Comparison of ENCODE assay signal across 8 mouse cellular contexts in genomic region chr6:72598791-72599557, GRCm38 (mm10). TPM values are rescaled to one million over a fixed set of nuclear protein-coding genes. Genes with fewer than 3 reads are reported as not detected.
A peak's percentile ranks its signal among the peaks of the same experiment; 100 is the strongest.
DNase-seq lines count a peak whose midpoint lies in the region; ATAC-seq and TF ChIP-seq lines count a peak whose summit lies in the region.

No protein-coding gene starts in this region.

- H3K79me2 ChIP-seq in CH12.LX (replicated peaks; ENCODE audit: control insufficient read depth, extremely low read depth, insufficient read depth, poor library complexity, severe bottlenecking): no peaks in the 10 kb centered on the region
- H3K79me2 ChIP-seq in myocyte (ENCODE audit: control insufficient read depth, insufficient read depth): no peaks in the 10 kb centered on the region

- H3K36me3 ChIP-seq in CH12.LX (replicated peaks in 1 of 2; ENCODE audit: control insufficient read depth in 1 of 2, insufficient read depth in 1 of 2, low read length in 1 of 2) (peaks cover 0 to 38% of the 10 kb centered on the region in 2 experiments), myocyte (ENCODE audit: control insufficient read depth, insufficient read depth) (no peaks in the 10 kb centered on the region)
- 0 out of 2 replicates have a peak, but pooled peaks cover 4% of the 10 kb centered on the region for H3K36me3 ChIP-seq in embryonic facial prominence, embryonic 12.5 days
- peaks cover 8% of the 10 kb centered on the region for H3K36me3 ChIP-seq in limb, embryonic 12.5 days

- H3K4me2 ChIP-seq in CH12.LX (ENCODE audit: insufficient read depth, low read depth, poor library complexity, severe bottlenecking): peak overlapping the region; percentile 39
- peak overlapping the region; percentile 64 for H3K4me2 ChIP-seq in embryonic facial prominence, embryonic 12.5 days (replicated peaks)
- H3K4me2 ChIP-seq in limb, embryonic 12.5 days: peak overlapping the region; percentile 71
- H3K4me2 ChIP-seq in myocyte (ENCODE audit: low read depth): peak overlapping the region; percentile 88

- dilution Hi-C loops in CH12.LX (cut with MboI; ENCODE audit: extremely low pct_ligation_motif_present, extremely low pct_unique_long_range_greater_than_20kb, low sequenced_read_pairs): no loop called here

- ATAC-seq in cerebellum, adult (ENCODE audit: insufficient number of reproducible peaks, low FRiP score, low TSS enrichment): 0 out of 2 replicates have a peak, but pooled peaks have one; percentile 0
- 0 out of 2 replicates have a peak, but pooled peaks have one; percentile 8 for ATAC-seq in embryonic facial prominence, embryonic 12.5 days (ENCODE audit: insufficient number of reproducible peaks, insufficient read depth, low FRiP score, low TSS enrichment)
- 0 out of 2 replicates have a peak, but pooled peaks have one; percentile 12 for ATAC-seq in limb, embryonic 12.5 days (ENCODE audit: insufficient number of reproducible peaks, insufficient read depth, low FRiP score, low TSS enrichment, low read depth)

- H3K4me3 ChIP-seq in CH12.LX (replicated peaks in 1 of 3; ENCODE audit: low read depth in 2 of 3, low read length in 2 of 3, poor library complexity in 1 of 3) (peak overlapping the region; percentile 72 to 89 (median 81)), myocyte (peak overlapping the region; percentile 49)
- peak overlapping the region; percentile 57 for H3K4me3 ChIP-seq in embryonic facial prominence, embryonic 12.5 days
- H3K4me3 ChIP-seq in limb, embryonic 12.5 days (replicated peaks): peak overlapping the region; percentile 63

- in situ Hi-C loops in CH12.LX (cut with MboI; ENCODE audit: low pct_ligation_motif_present, low pct_unique_long_range_greater_than_20kb, low sequenced_read_pairs): no loop called here

- peaks cover 6 to 36% of the 10 kb centered on the region in 2 experiments for H3K4me1 ChIP-seq in CH12.LX (ENCODE audit: control insufficient read depth in 1 of 2, insufficient read depth in 2 of 2)
- H3K4me1 ChIP-seq in embryonic facial prominence, embryonic 12.5 days: peaks cover 17% of the 10 kb centered on the region
- peaks cover 17% of the 10 kb centered on the region for H3K4me1 ChIP-seq in limb, embryonic 12.5 days (replicated peaks)

- TF ChIP-seq CTCF in CH12.LX (conservative IDR thresholded peaks at IDR 0.05 in 1 of 2, IDR thresholded peaks at IDR 0.05 in 1 of 2; ENCODE audit: low read depth in 2 of 2, low read length in 2 of 2): no peak

- no peaks in the 10 kb centered on the region for H3K9me3 ChIP-seq in CH12.LX (replicated peaks; ENCODE audit: low read length)
- H3K9me3 ChIP-seq in embryonic facial prominence, embryonic 12.5 days: no peaks in the 10 kb centered on the region
- no peaks in the 10 kb centered on the region for H3K9me3 ChIP-seq in limb, embryonic 12.5 days

- no peak for DNase-seq in cerebellum, adult 8-10 months
- no peak for DNase-seq in CH12.LX (ENCODE audit: extremely low read depth)
- DNase-seq in heart, postnatal 14 days: peak; percentile 34 to 69
- DNase-seq in embryo, embryonic 10 days (ENCODE audit: low spot score): no peak

- no peaks in the 10 kb centered on the region for H3K27me3 ChIP-seq in CH12.LX (replicated peaks)
- H3K27me3 ChIP-seq in embryonic facial prominence, embryonic 12.5 days: no peaks in the 10 kb centered on the region
- no peaks in the 10 kb centered on the region for H3K27me3 ChIP-seq in limb, embryonic 12.5 days
- H3K27me3 ChIP-seq in myocyte (ENCODE audit: control insufficient read depth, insufficient read depth, insufficient read length): no peaks in the 10 kb centered on the region

- no peak for TF ChIP-seq RAD21 in CH12.LX (IDR thresholded peaks at IDR 0.05; ENCODE audit: low read depth, low read length)

- 45% methylated on average over 12 of the region's 12 CpGs for WGBS in embryonic facial prominence, embryonic 12.5 days
- WGBS in limb, embryonic 12.5 days: 44% methylated on average over 12 of the region's 12 CpGs

- intact Hi-C loops in heart, postnatal 14 days (cut with DNase I): no loop called here

- peak overlapping the region; percentile 65 for H3ac ChIP-seq in myocyte (ENCODE audit: control insufficient read depth, insufficient read length)

- no peak overlapping the region for H3K27ac ChIP-seq in CH12.LX (ENCODE audit: insufficient read depth, low read depth)
- peak overlapping the region; percentile 51; the same call in 1 of the 2 replicates for H3K27ac ChIP-seq in embryonic facial prominence, embryonic 12.5 days
- peak overlapping the region; percentile 79 for H3K27ac ChIP-seq in limb, embryonic 12.5 days

- H3K9ac ChIP-seq in CH12.LX (ENCODE audit: insufficient read depth, low read depth): peak overlapping the region; percentile 62
- peak overlapping the region; percentile 67 for H3K9ac ChIP-seq in embryonic facial prominence, embryonic 12.5 days
- H3K9ac ChIP-seq in limb, embryonic 12.5 days (replicated peaks): peak overlapping the region; percentile 72

- no peak for TF ChIP-seq POLR2A in CH12.LX (IDR thresholded peaks at IDR 0.05; ENCODE audit: low read depth, low read length)
- TF ChIP-seq POLR2A in myocyte (IDR thresholded peaks at IDR 0.05; ENCODE audit: insufficient read length, low read depth): no peak

- no peak for TF ChIP-seq EP300 in CH12.LX (IDR thresholded peaks at IDR 0.05; ENCODE audit: low read length)

TF ChIP-seq in CH12.LX, 34 proteins besides CTCF, POLR2A, EP300 and RAD21 (continues in another document):
- no peak for TF ChIP-seq KAT2A (IDR thresholded peaks at IDR 0.05; ENCODE audit: insufficient replicate concordance, low read length)
- TF ChIP-seq USF2 (conservative IDR thresholded peaks at IDR 0.05; ENCODE audit: low read depth, low read length): no peak
- TF ChIP-seq ZC3H11A (IDR thresholded peaks at IDR 0.05; ENCODE audit: low read depth, low read length): no peak
- no peak for TF ChIP-seq ETS1 (conservative IDR thresholded peaks at IDR 0.05; ENCODE audit: low read depth, low read length)
- no peak for TF ChIP-seq POLR2AphosphoS2 (IDR thresholded peaks at IDR 0.05; ENCODE audit: low read depth, low read length)
- TF ChIP-seq MAX (IDR thresholded peaks at IDR 0.05; ENCODE audit: low read length): no peak
- TF ChIP-seq TBP (conservative IDR thresholded peaks at IDR 0.05; ENCODE audit: low read depth, low read length): no peak
- TF ChIP-seq HCFC1 (IDR thresholded peaks at IDR 0.05; ENCODE audit: low read depth, low read length): no peak
- no peak for TF ChIP-seq USF1 (IDR thresholded peaks at IDR 0.05; ENCODE audit: low read depth, low read length)
- no peak for TF ChIP-seq TCF12 (IDR thresholded peaks at IDR 0.05; ENCODE audit: low read depth, low read length)
- no peak for TF ChIP-seq CHD2 (IDR thresholded peaks at IDR 0.05; ENCODE audit: low read length)

TF ChIP-seq in myocyte, 11 proteins besides CTCF, POLR2A, EP300 and RAD21:
- no peak for TF ChIP-seq MYOG (IDR thresholded peaks at IDR 0.05; ENCODE audit: control insufficient read depth in 1 of 3, insufficient read depth in 1 of 3, insufficient read length in 2 of 3, low read depth in 2 of 3)
- TF ChIP-seq REST (IDR thresholded peaks at IDR 0.05; ENCODE audit: insufficient read depth, insufficient read length): no peak
- no peak for TF ChIP-seq POLR2AphosphoS2 (IDR thresholded peaks at IDR 0.05; ENCODE audit: insufficient read length, low read depth)
- no peak for TF ChIP-seq TCF3 (IDR thresholded peaks at IDR 0.05; ENCODE audit: insufficient read length, low read depth)
- no peak for TF ChIP-seq E2F4 (IDR thresholded peaks at IDR 0.05; ENCODE audit: insufficient read depth)
- TF ChIP-seq TCF12 (IDR thresholded peaks at IDR 0.05; ENCODE audit: insufficient read depth, poor library complexity, severe bottlenecking): no peak
- TF ChIP-seq CEBPB (IDR thresholded peaks at IDR 0.05; ENCODE audit: insufficient read depth, poor library complexity, severe bottlenecking): no peak
- no peak for TF ChIP-seq SRF (IDR thresholded peaks at IDR 0.05; ENCODE audit: control insufficient read depth, insufficient read length, low read depth)
- TF ChIP-seq MAX (IDR thresholded peaks at IDR 0.05; ENCODE audit: low read depth): no peak
- TF ChIP-seq MYOD1 (IDR thresholded peaks at IDR 0.05; ENCODE audit: control insufficient read depth in 1 of 3, insufficient read length in 2 of 3, low read depth in 2 of 3): no peak
- no peak for TF ChIP-seq USF1 (IDR thresholded peaks at IDR 0.05; ENCODE audit: low read depth)
TF ChIP-seq in myocyte: peak in this region for 0.

RNA-seq across cellular contexts. Expression of gene Retsat, which starts 0.7 kb away (rescaled TPM):
- total RNA-seq in CH12.LX (2012; rRNA removed): 12.5 and 15.6 TPM in 2 replicates
- 14.0 and 15.5 TPM in 2 replicates for total RNA-seq in CH12.LX (2014; rRNA removed)
- polyA plus RNA-seq in CH12.LX (2012; ENCODE audit: insufficient read length, low read depth): 27.7 and 28.6 TPM in 2 replicates
- 9.5 and 10.3 TPM in 2 replicates for polyA plus RNA-seq in embryonic facial prominence, embryonic 12.5 days (2016; fragmentation: Nextera tagmentation; extraction: Ambion mirVana)
- 100 to 1,000 TPM; 164 to 166 TPM for total RNA-seq in heart, postnatal 14 days (2021)
- polyA plus RNA-seq in limb, embryonic 12.5 days (2016; fragmentation: Nextera tagmentation; extraction: Ambion mirVana): 10.8 and 12.4 TPM in 2 replicates
- 14.9 TPM for polyA plus RNA-seq in myocyte (2012; fragmentation: generic; extraction: Trizol)

RNA-seq across cellular contexts. Expression of gene Elmod3, which starts 0.8 kb away (rescaled TPM):
- 4.7 and 7.1 TPM in 2 replicates for total RNA-seq in CH12.LX (2012; rRNA removed)
- total RNA-seq in CH12.LX (2014; rRNA removed): 4.0 and 4.2 TPM in 2 replicates
- polyA plus RNA-seq in CH12.LX (2012; ENCODE audit: insufficient read length, low read depth): 9.0 TPM in 2 replicates
- polyA plus RNA-seq in embryonic facial prominence, embryonic 12.5 days (2016; fragmentation: Nextera tagmentation; extraction: Ambion mirVana): 14.2 and 16.4 TPM in 2 replicates
- total RNA-seq in heart, postnatal 14 days (2021): 10 to 100 TPM; 16.7 to 19.2 TPM
- 14.8 and 15.2 TPM in 2 replicates for polyA plus RNA-seq in limb, embryonic 12.5 days (2016; fragmentation: Nextera tagmentation; extraction: Ambion mirVana)
- polyA plus RNA-seq in myocyte (2012; fragmentation: generic; extraction: Trizol): 6.4 TPM

RNA-seq across cellular contexts. Expression of gene Tgoln1, which starts 17.8 kb away (rescaled TPM):
- total RNA-seq in CH12.LX (2012; rRNA removed) (22.6 and 27.9 TPM in 2 replicates), CH12.LX (2014; rRNA removed) (20.0 and 23.5 TPM in 2 replicates)
- polyA plus RNA-seq in CH12.LX (2012; ENCODE audit: insufficient read length, low read depth) (29.0 and 33.6 TPM in 2 replicates), myocyte (2012; fragmentation: generic; extraction: Trizol) (16.3 TPM)
- 23.8 and 24.6 TPM in 2 replicates for polyA plus RNA-seq in embryonic facial prominence, embryonic 12.5 days (2016; fragmentation: Nextera tagmentation; extraction: Ambion mirVana)
- 10 to 100 TPM; 46.4 to 47.6 TPM for total RNA-seq in heart, postnatal 14 days (2021)
- 20.9 and 21.7 TPM in 2 replicates for polyA plus RNA-seq in limb, embryonic 12.5 days (2016; fragmentation: Nextera tagmentation; extraction: Ambion mirVana)

RNA-seq across cellular contexts. Expression of gene Capg, which starts 54.8 kb away (rescaled TPM):
- total RNA-seq in CH12.LX (2012; rRNA removed) (211 and 264 TPM in 2 replicates), CH12.LX (2014; rRNA removed) (174 and 175 TPM in 2 replicates)
- polyA plus RNA-seq in CH12.LX (2012; ENCODE audit: insufficient read length, low read depth) (196 and 201 TPM in 2 replicates), myocyte (2012; fragmentation: generic; extraction: Trizol) (394 TPM)
- 25.9 and 28.0 TPM in 2 replicates for polyA plus RNA-seq in embryonic facial prominence, embryonic 12.5 days (2016; fragmentation: Nextera tagmentation; extraction: Ambion mirVana)
- total RNA-seq in heart, postnatal 14 days (2021): 10 to 100 TPM in 1 of 2 experiments, 1 to 10 TPM in 1; 9.9 to 10.0 TPM
- 26.2 and 27.4 TPM in 2 replicates for polyA plus RNA-seq in limb, embryonic 12.5 days (2016; fragmentation: Nextera tagmentation; extraction: Ambion mirVana)

Comparison
In these comparisons a context has a peak if more than half of its experiments do, and no peak if none do; other contexts are left out.
1. DNase-seq: peak in heart, postnatal 14 days (2 of 2); none in cerebellum, adult 8-10 months (single experiment), CH12.LX (single experiment) and embryo, embryonic 10 days (single experiment).
2. Peak in every context shown above with its lines, with median percentiles within 50 percentile points of each other: ATAC-seq, H3K4me2 ChIP-seq, H3K4me3 ChIP-seq and H3K9ac ChIP-seq.